Comparison of ENCODE assay signal across 27 mouse cellular contexts in the genomic region with DNA sequence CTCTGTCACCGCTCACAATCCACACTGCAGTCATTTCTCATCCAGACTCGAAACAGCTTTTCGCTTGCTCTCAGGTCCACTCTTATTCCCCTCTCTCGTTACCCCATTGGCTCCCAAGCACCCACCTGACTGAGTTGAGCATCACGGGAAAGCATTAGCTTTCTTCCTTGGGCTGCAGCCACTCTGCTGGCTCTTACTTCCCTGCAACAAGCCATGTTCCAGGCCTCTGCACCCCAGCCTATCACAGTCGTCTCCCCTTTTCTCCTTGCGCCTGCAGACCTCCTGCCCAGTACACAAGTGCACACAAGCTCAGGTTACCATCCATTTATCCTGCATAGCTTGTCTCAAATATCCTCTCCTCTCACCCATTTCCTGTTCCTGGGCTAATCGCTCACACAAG.
A peak's percentile ranks its signal among the peaks of the same experiment; 100 is the strongest.
DNase-seq lines count a peak whose midpoint lies in the region; ATAC-seq and TF ChIP-seq lines count a peak whose summit lies in the region.
"Had no signal": no experiment of that assay in that cellular context is flagged by ENCODE, and none has a peak within 500 bp of the region (broad histone marks: within the 10 kb centered on the region; RNA-seq: fewer than 3 reads in every experiment).

No protein-coding gene starts in this region.

- TF ChIP-seq RAD21 in CH12.LX (IDR thresholded peaks at IDR 0.05; ENCODE audit: low read depth, low read length) = no peak

- peak; percentile 33; the same call in 1 of the 2 replicates for ATAC-seq in kidney, embryonic 14.5 days (ENCODE audit: low FRiP score, low TSS enrichment)
- ATAC-seq in embryonic facial prominence, embryonic 15.5 days (ENCODE audit: insufficient number of reproducible peaks, low FRiP score, low TSS enrichment, low read depth) = 0 out of 2 replicates have a peak, but pooled peaks have one; percentile 44
- peak; percentile 24; the same call in 1 of the 2 replicates for ATAC-seq in limb, embryonic 13.5 days (ENCODE audit: low FRiP score, low read depth)
- ATAC-seq: forebrain, postnatal 0 days; hindbrain, embryonic 16.5 days; lung, postnatal 0 days; midbrain, embryonic 16.5 days had no signal

- WGBS in kidney, embryonic 14.5 days = 43% methylated on average over 8 of the region's 8 CpGs
- 54% methylated on average over 8 of the region's 8 CpGs for WGBS in embryonic facial prominence, embryonic 15.5 days
- WGBS in limb, embryonic 13.5 days = 52% methylated on average over 8 of the region's 8 CpGs
- 93% methylated on average over 8 of the region's 8 CpGs for WGBS in thymus, adult 2 months

- TF ChIP-seq POLR2A in CH12.LX (IDR thresholded peaks at IDR 0.05; ENCODE audit: low read depth, low read length) = no peak
- TF ChIP-seq POLR2A in thymus, adult 2 months (IDR thresholded peaks at IDR 0.05; ENCODE audit: control insufficient read depth, extremely low read depth, insufficient read depth, low read length, poor library complexity) = no peak

- dilution Hi-C loops in CH12.LX (cut with MboI; ENCODE audit: extremely low pct_ligation_motif_present, extremely low pct_unique_long_range_greater_than_20kb, low sequenced_read_pairs) = no loop called here

- no peaks in the 10 kb centered on the region for H3K79me2 ChIP-seq in CH12.LX (replicated peaks; ENCODE audit: control insufficient read depth, extremely low read depth, insufficient read depth, poor library complexity, severe bottlenecking)

- H3K4me1 ChIP-seq in kidney, embryonic 14.5 days (ENCODE audit: control insufficient read depth, insufficient read depth, low read length) = peaks cover 7% of the 10 kb centered on the region; the same call in 1 of the 2 replicates
- H3K4me1 ChIP-seq in CH12.LX (ENCODE audit: control insufficient read depth in 1 of 2, insufficient read depth in 2 of 2) = no peaks in the 10 kb centered on the region; a peak in 1 of 4 replicates
- H3K4me1 ChIP-seq in embryonic facial prominence, embryonic 15.5 days = 0 out of 2 replicates have a peak, but pooled peaks cover 4% of the 10 kb centered on the region
- peaks cover 16% of the 10 kb centered on the region for H3K4me1 ChIP-seq in limb, embryonic 13.5 days
- no peaks in the 10 kb centered on the region for H3K4me1 ChIP-seq in thymus, adult 2 months (replicated peaks; ENCODE audit: control insufficient read depth, insufficient read depth, low read length)
- H3K4me1 ChIP-seq: forebrain, embryonic 12.5 days; liver, embryonic 13.5 days; neural tube, embryonic 12.5 days had no signal

- TF ChIP-seq CTCF in CH12.LX (conservative IDR thresholded peaks at IDR 0.05 in 1 of 2, IDR thresholded peaks at IDR 0.05 in 1 of 2; ENCODE audit: low read depth in 2 of 2, low read length in 2 of 2) = no peak
- TF ChIP-seq CTCF in thymus, adult 2 months (IDR thresholded peaks at IDR 0.05; ENCODE audit: borderline replicate concordance, control insufficient read depth, extremely low read depth, insufficient read depth, low read length, poor library complexity) = no peak

- no peak overlapping the region for H3K27ac ChIP-seq in kidney, embryonic 14.5 days (ENCODE audit: low read depth, low read length)
- H3K27ac ChIP-seq in CH12.LX (ENCODE audit: insufficient read depth, low read depth) = no peak overlapping the region
- no peak overlapping the region for H3K27ac ChIP-seq in embryonic facial prominence, embryonic 15.5 days (replicated peaks)
- H3K27ac ChIP-seq in limb, embryonic 13.5 days = no peak overlapping the region
- H3K27ac ChIP-seq in thymus, adult 2 months (ENCODE audit: control insufficient read depth, insufficient read depth, low read length) = no peak overlapping the region
- H3K27ac ChIP-seq: forebrain, embryonic 12.5 days; layer of hippocampus, adult 2 months; left cerebral cortex, adult 2 months; limb, embryonic 15.5 days; liver, embryonic 13.5 days; macrophage; neural tube, embryonic 12.5 days had no signal

- DNase-seq in kidney, adult 8-10 months = no peak
- no peak for DNase-seq in CH12.LX (ENCODE audit: extremely low read depth)
- no peak for DNase-seq in thymus, adult 2 months
- no peak for DNase-seq in retina, embryonic 14.5 days (ENCODE audit: low spot score)
- DNase-seq: adrenal gland, adult 8-10 months; cerebellum, adult 2 months; cerebellum, postnatal 14 days; forebrain, postnatal 0 days; gastrocnemius, postnatal 14 days; kidney, adult 18-20 months; kidney, postnatal 36 days; liver, embryonic 13.5 days; lung, adult 18-20 months had no signal

- no peak overlapping the region for H3K4me3 ChIP-seq in kidney, embryonic 14.5 days (ENCODE audit: low read length)
- no peak overlapping the region for H3K4me3 ChIP-seq in CH12.LX (replicated peaks in 1 of 3; ENCODE audit: low read depth in 2 of 3, low read length in 2 of 3, poor library complexity in 1 of 3)
- no peak overlapping the region for H3K4me3 ChIP-seq in embryonic facial prominence, embryonic 15.5 days (replicated peaks)
- no peak overlapping the region for H3K4me3 ChIP-seq in limb, embryonic 13.5 days
- H3K4me3 ChIP-seq in thymus, adult 2 months (ENCODE audit: control insufficient read depth, insufficient read depth, low read length) = no peak overlapping the region
- H3K4me3 ChIP-seq: erythroblast, embryonic 14.5 days; forebrain, embryonic 12.5 days; layer of hippocampus, adult 2 months; left cerebral cortex, adult 2 months; limb, embryonic 15.5 days; liver, embryonic 13.5 days; neural tube, embryonic 12.5 days had no signal

- H3K36me3 ChIP-seq in kidney, embryonic 14.5 days (ENCODE audit: control insufficient read depth, insufficient read depth, low read length) = no peaks in the 10 kb centered on the region
- H3K36me3 ChIP-seq in CH12.LX (replicated peaks in 1 of 2; ENCODE audit: control insufficient read depth in 1 of 2, insufficient read depth in 1 of 2, low read length in 1 of 2) = no peaks in the 10 kb centered on the region
- H3K36me3 ChIP-seq in embryonic facial prominence, embryonic 15.5 days = no peaks in the 10 kb centered on the region
- no peaks in the 10 kb centered on the region for H3K36me3 ChIP-seq in limb, embryonic 13.5 days
- H3K36me3 ChIP-seq in thymus, adult 2 months (ENCODE audit: control insufficient read depth, insufficient read depth, low read length) = no peaks in the 10 kb centered on the region
- H3K36me3 ChIP-seq: forebrain, embryonic 12.5 days; G1E; limb, embryonic 15.5 days; liver, embryonic 13.5 days; neural tube, embryonic 12.5 days had no signal

- TF ChIP-seq EP300 in CH12.LX (IDR thresholded peaks at IDR 0.05; ENCODE audit: low read length) = no peak

- H3K27me3 ChIP-seq in kidney, embryonic 14.5 days (ENCODE audit: control insufficient read depth, insufficient read depth, low read length) = no peaks in the 10 kb centered on the region
- H3K27me3 ChIP-seq in CH12.LX (replicated peaks) = no peaks in the 10 kb centered on the region
- H3K27me3 ChIP-seq in embryonic facial prominence, embryonic 15.5 days = peaks cover 11% of the 10 kb centered on the region; the same call in 1 of the 2 replicates
- peaks cover 5% of the 10 kb centered on the region; the same call in 1 of the 2 replicates for H3K27me3 ChIP-seq in limb, embryonic 13.5 days
- no peaks in the 10 kb centered on the region for H3K27me3 ChIP-seq in thymus, adult 2 months (ENCODE audit: control insufficient read depth, insufficient read depth, low read length)
- H3K27me3 ChIP-seq: liver, embryonic 13.5 days; neural tube, embryonic 12.5 days had no signal

- no peaks in the 10 kb centered on the region for H3K9me3 ChIP-seq in kidney, embryonic 14.5 days (ENCODE audit: control insufficient read depth, low read length)
- no peaks in the 10 kb centered on the region for H3K9me3 ChIP-seq in CH12.LX (replicated peaks; ENCODE audit: low read length)
- H3K9me3 ChIP-seq in embryonic facial prominence, embryonic 15.5 days (replicated peaks) = no peaks in the 10 kb centered on the region
- H3K9me3 ChIP-seq in limb, embryonic 13.5 days = no peaks in the 10 kb centered on the region
- H3K9me3 ChIP-seq: forebrain, embryonic 12.5 days; G1E; limb, embryonic 15.5 days; liver, embryonic 13.5 days; neural tube, embryonic 12.5 days had no signal

- H3K9ac ChIP-seq in kidney, embryonic 14.5 days (ENCODE audit: low read depth, low read length) = no peak overlapping the region
- no peak overlapping the region for H3K9ac ChIP-seq in CH12.LX (ENCODE audit: insufficient read depth, low read depth)
- H3K9ac ChIP-seq in embryonic facial prominence, embryonic 15.5 days = no peak overlapping the region
- no peak overlapping the region for H3K9ac ChIP-seq in limb, embryonic 13.5 days
- H3K9ac ChIP-seq: forebrain, embryonic 12.5 days; forebrain, postnatal 0 days; limb, embryonic 15.5 days; liver, embryonic 13.5 days; neural tube, embryonic 12.5 days had no signal

- peak overlapping the region; percentile 12 for H3K4me2 ChIP-seq in kidney, embryonic 14.5 days (replicated peaks; ENCODE audit: low read depth, low read length)
- H3K4me2 ChIP-seq in CH12.LX (ENCODE audit: insufficient read depth, low read depth, poor library complexity, severe bottlenecking) = 0 out of 2 replicates have a peak overlapping the region, but pooled peaks have one; percentile 4
- no peak overlapping the region for H3K4me2 ChIP-seq in embryonic facial prominence, embryonic 15.5 days (replicated peaks)
- no peak overlapping the region for H3K4me2 ChIP-seq in limb, embryonic 13.5 days (replicated peaks)
- H3K4me2 ChIP-seq: forebrain, embryonic 12.5 days; limb, embryonic 15.5 days; liver, embryonic 13.5 days; neural tube, embryonic 12.5 days had no signal

- in situ Hi-C loops in CH12.LX (cut with MboI; ENCODE audit: low pct_ligation_motif_present, low pct_unique_long_range_greater_than_20kb, low sequenced_read_pairs) = loop anchor here (5.0 to 25.0 kb wide), 2 partner anchors 600 to 770 kb away; no protein-coding TSS in a partner anchor

TF ChIP-seq in CH12.LX, 34 proteins besides CTCF, POLR2A, EP300 and RAD21:
- TF ChIP-seq USF2 (conservative IDR thresholded peaks at IDR 0.05; ENCODE audit: low read depth, low read length) (peak; percentile 17; the same call in 1 of the 2 replicates), GABPA (IDR thresholded peaks at IDR 0.05; ENCODE audit: insufficient replicate concordance, low read depth, low read length) (no peak), USF1 (IDR thresholded peaks at IDR 0.05; ENCODE audit: low read depth, low read length) (peak; percentile 32; the same call in 1 of the 2 replicates)
TF ChIP-seq in CH12.LX: peak in this region for 2.

Comparison
In these comparisons a context has a peak if more than half of its experiments do, and no peak if none do; other contexts are left out.
1. H3K4me2 ChIP-seq: peak in kidney, embryonic 14.5 days (single experiment) and CH12.LX (single experiment); none in embryonic facial prominence, embryonic 15.5 days (single experiment) and limb, embryonic 13.5 days (single experiment).
2. Peak in every context shown above with its lines, with median percentiles within 50 percentile points of each other: ATAC-seq.